Mouse (Mus musculus): ENCODE results near the gene Acss1. TPM values are rescaled to one million over a fixed set of nuclear protein-coding genes. Genes with fewer than 3 reads are reported as not detected.

The Acss1 gene
- polyA plus RNA-seq, 1 experiment from 2014 or later, result 12.3 TPM

GRCm38 (mm10) chr2:150650511-150651074 is 17.7 kb downstream of the Acss1 start:
- no peaks in the 10 kb centered on the region for H3K9me3 ChIP-seq (replicated peaks)

DNA sequence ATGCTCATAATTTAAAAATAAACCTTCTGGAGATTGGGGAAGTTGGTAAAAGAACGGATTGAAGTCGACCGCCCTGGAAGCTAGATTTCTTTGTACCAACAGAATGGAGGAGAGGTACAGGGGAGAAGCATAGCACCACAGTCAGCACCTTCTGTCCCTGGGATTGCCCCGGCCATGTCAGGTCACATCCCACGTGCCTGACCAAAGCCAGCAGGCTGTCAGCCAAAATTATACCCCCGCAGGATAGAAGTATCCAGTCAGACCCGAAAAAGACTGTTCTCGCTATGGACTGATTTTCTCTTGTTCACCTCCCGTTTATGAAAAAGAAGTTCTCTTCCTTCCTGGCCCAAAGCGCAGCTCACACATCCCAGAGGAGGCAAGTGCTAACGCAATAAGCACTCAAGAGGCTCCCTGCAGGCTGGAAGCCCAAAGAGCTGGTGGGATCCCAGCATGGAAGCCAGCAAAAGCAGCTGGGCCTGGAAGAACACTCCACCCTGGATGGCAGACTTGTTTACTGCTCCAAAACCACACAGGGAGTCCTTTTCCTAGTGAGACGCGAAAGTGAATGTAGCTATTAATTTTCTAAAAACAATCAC is 19.9 kb downstream of the Acss1 start:
- no peak overlapping the region for H3K9ac ChIP-seq (replicated peaks)
- ATAC-seq (ENCODE audit: low FRiP score), result no peak
- H3K9me3 ChIP-seq (replicated peaks), result no peaks in the 10 kb centered on the region
- peaks cover 45% of the 10 kb centered on the region for H3K4me1 ChIP-seq
- no peaks in the 10 kb centered on the region for H3K27me3 ChIP-seq (replicated peaks)
- H3K4me2 ChIP-seq, result no peak overlapping the region
- H3K36me3 ChIP-seq, result no peaks in the 10 kb centered on the region
- WGBS, result 60% methylated on average over 13 of the region's 13 CpGs
- no peak overlapping the region for H3K4me3 ChIP-seq (replicated peaks)
- H3K27ac ChIP-seq (replicated peaks), result peak overlapping the region; percentile 54

More at GRCm38 (mm10) chr2:150650511-150651074, 17.7 kb downstream of the Acss1 start:
- no peaks in the 10 kb centered on the region for H3K36me3 ChIP-seq
- H3K9ac ChIP-seq (replicated peaks), result no peak overlapping the region
- peaks cover 35% of the 10 kb centered on the region for H3K4me1 ChIP-seq
- no peaks in the 10 kb centered on the region for H3K27me3 ChIP-seq (replicated peaks)
- WGBS, result 14% methylated on average over 7 of the region's 7 CpGs
- H3K27ac ChIP-seq (replicated peaks), result no peak overlapping the region
- no peak overlapping the region for H3K4me3 ChIP-seq (replicated peaks)
- H3K4me2 ChIP-seq, result no peak overlapping the region
- ATAC-seq (ENCODE audit: low FRiP score), result no peak

DNA sequence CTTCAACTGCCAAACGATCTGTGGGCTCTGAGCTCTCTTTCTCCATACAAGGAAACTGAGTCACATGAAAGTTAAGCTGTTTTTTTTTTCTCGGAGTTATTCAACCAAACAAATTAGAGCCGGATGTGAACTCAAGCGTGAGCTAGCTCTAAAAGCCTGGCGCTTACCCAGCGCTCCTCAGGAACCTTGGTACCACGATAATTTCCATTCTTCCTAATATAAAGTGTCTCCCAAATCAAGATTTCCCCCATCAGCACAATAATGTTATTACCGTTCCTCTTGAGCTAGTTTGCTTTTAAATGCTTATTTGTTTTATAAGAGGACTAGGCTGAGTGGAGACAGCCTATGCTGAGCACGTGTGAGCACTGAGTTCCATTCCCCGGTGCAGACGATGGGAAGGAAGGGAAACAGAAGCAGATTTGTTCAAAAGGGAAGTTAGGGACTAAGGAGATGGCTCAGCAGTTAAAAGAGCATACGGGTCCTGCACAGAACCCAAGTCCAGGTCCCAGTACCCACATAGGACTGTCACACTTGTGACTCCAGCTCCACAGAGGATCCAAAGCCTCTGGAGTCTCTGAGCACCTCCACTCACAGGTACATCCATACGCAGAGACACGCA is 20.5 kb downstream of the Acss1 start:
- Histone ChIP-seq H3K27ac (replicated peaks) (peak overlapping the region; percentile 54), H3K9me3 (replicated peaks) (no peaks in the 10 kb centered on the region), H3K9ac (replicated peaks) (no peak overlapping the region), H3K4me3 (replicated peaks) (no peak overlapping the region), H3K4me1 (peaks cover 45% of the 10 kb centered on the region), H3K27me3 (replicated peaks) (no peaks in the 10 kb centered on the region), H3K4me2 (no peak overlapping the region), H3K36me3 (no peaks in the 10 kb centered on the region)
- ATAC-seq (ENCODE audit: low FRiP score), result no peak
- WGBS, result 66% methylated on average over 14 of the region's 14 CpGs

DNA sequence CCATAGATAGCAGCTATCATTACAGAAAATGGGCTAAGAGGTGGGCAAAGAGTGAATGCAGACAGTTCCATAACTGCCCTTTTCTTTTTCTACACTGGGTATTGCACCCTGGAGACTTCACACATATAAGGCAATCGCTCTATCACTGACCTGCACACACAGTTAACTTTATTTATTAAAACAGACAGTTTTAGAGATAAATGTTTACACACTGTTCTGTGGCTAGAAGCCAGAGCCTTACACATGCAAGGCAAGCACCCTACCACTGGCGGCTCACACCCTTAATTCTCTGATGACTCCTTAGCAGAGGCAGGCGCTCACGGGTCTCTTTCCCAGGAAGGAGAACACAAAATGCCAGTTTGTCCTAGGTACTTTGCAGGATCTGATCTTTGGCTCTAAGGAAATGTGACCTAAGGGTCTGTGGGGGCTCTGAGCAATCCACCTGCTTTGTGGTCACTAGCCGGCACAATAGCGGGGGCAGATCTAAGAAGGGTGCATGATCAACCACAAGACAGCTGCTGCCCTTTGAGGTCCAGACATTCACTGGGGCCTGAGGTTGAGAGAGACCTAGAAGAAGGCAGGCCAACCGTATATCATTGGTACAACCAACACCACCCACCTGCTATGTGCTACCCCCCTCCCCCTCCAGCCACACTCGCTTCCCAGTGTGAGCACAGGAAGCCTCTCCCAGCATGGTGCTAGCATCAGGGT is 21.7 kb downstream of the Acss1 start:
- no peaks in the 10 kb centered on the region for H3K36me3 ChIP-seq
- peak overlapping the region; percentile 83 for H3K27ac ChIP-seq (replicated peaks)
- no peak overlapping the region for H3K9ac ChIP-seq (replicated peaks)
- no peak for ATAC-seq (ENCODE audit: low FRiP score)
- no peak overlapping the region for H3K4me3 ChIP-seq (replicated peaks)
- no peaks in the 10 kb centered on the region for H3K9me3 ChIP-seq (replicated peaks)
- no peak overlapping the region for H3K4me2 ChIP-seq
- WGBS, result 78% methylated on average over 8 of the region's 8 CpGs
- H3K4me1 ChIP-seq, result peaks cover 45% of the 10 kb centered on the region
- no peaks in the 10 kb centered on the region for H3K27me3 ChIP-seq (replicated peaks)

DNA sequence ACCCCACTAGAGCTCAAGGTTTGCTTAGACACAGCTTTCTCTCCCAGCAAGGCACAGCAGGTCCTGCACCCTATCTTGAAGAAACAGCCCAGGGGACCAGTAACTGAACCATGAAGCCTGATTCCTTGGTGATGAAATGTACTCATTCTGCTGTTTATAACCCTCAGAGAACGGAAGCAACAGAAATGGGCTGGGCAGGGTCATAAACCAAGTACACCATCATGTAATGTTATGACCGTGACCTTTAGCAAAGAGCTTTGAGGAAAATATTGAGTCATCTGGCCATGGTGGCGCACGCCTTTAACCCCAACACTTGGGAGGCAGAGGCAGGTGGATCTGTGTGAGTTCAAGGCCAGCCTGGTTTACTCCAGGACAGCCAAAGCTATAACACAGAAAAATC is 23.1 kb downstream of the Acss1 start:
- no peak for ATAC-seq (ENCODE audit: low FRiP score)
- H3K4me3 ChIP-seq (replicated peaks), result no peak overlapping the region

GRCm38 (mm10) chr2:150643726-150644415 is 24.4 kb downstream of the Acss1 start:
- no peaks in the 10 kb centered on the region for H3K36me3 ChIP-seq
- H3K9ac ChIP-seq (replicated peaks), result 0 out of 2 replicates have a peak overlapping the region, but pooled peaks have one; percentile 20
- H3K4me1 ChIP-seq, result peaks cover 23% of the 10 kb centered on the region
- no peak overlapping the region for H3K4me3 ChIP-seq (replicated peaks)
- H3K27me3 ChIP-seq (replicated peaks), result no peaks in the 10 kb centered on the region
- peak overlapping the region; percentile 41 for H3K4me2 ChIP-seq
- no peaks in the 10 kb centered on the region for H3K9me3 ChIP-seq (replicated peaks)
- peak overlapping the region; percentile 83 for H3K27ac ChIP-seq (replicated peaks)
- ATAC-seq (ENCODE audit: low FRiP score), result peak; percentile 98
- WGBS, result 20% methylated on average over 8 of the region's 8 CpGs

More for the DNA sequence above, 23.1 kb downstream of the Acss1 start:
- WGBS, result 83% methylated on average over 4 of the region's 4 CpGs
- Histone ChIP-seq H3K27me3 (replicated peaks) (no peaks in the 10 kb centered on the region), H3K9me3 (replicated peaks) (no peaks in the 10 kb centered on the region), H3K36me3 (no peaks in the 10 kb centered on the region), H3K4me2 (no peak overlapping the region), H3K27ac (replicated peaks) (peak overlapping the region; percentile 83), H3K4me1 (peaks cover 31% of the 10 kb centered on the region), H3K9ac (replicated peaks) (no peak overlapping the region)

DNA sequence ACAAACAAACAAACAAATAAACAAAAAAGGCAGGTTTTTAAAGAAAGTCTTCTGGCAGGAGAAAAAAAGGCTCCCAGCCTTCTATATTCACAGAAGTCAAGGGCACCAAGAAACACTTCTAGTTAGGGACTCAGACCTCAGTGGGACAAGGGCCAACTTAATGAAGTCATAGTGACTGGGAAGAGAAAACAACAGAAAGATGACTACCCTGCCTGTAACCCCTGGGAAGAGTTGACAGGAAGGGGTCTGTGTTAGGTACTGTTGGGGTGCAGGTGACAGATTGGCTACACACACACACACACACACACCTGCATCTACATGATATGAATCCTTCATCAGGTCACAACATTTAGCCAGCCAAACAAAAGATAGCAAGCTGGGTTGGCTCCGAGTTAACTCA is 25.1 kb downstream of the Acss1 start:
- Histone ChIP-seq H3K4me2 (no peak overlapping the region), H3K27ac (replicated peaks) (peak overlapping the region; percentile 83), H3K4me1 (peaks cover 19% of the 10 kb centered on the region), H3K27me3 (replicated peaks) (no peaks in the 10 kb centered on the region), H3K36me3 (no peaks in the 10 kb centered on the region), H3K9ac (replicated peaks) (no peak overlapping the region), H3K4me3 (replicated peaks) (no peak overlapping the region), H3K9me3 (replicated peaks) (no peaks in the 10 kb centered on the region)
- WGBS, result 77% methylated on average over 1 of the region's 1 CpGs
- no peak for ATAC-seq (ENCODE audit: low FRiP score)

GRCm38 (mm10) chr2:150638370-150638733 is 29.9 kb downstream of the Acss1 start:
- no peak overlapping the region for H3K9ac ChIP-seq (replicated peaks)
- H3K36me3 ChIP-seq, result peaks cover 14% of the 10 kb centered on the region
- H3K9me3 ChIP-seq (replicated peaks), result no peaks in the 10 kb centered on the region
- H3K27ac ChIP-seq (replicated peaks), result 0 out of 2 replicates have a peak overlapping the region, but pooled peaks have one; percentile 7
- H3K4me3 ChIP-seq (replicated peaks), result no peak overlapping the region
- no peaks in the 10 kb centered on the region for H3K27me3 ChIP-seq (replicated peaks)
- ATAC-seq (ENCODE audit: low FRiP score), result no peak
- no peak overlapping the region for H3K4me2 ChIP-seq
- 41% methylated on average over 2 of the region's 2 CpGs for WGBS
- H3K4me1 ChIP-seq, result 0 out of 2 replicates have a peak, but pooled peaks cover 5% of the 10 kb centered on the region

DNA sequence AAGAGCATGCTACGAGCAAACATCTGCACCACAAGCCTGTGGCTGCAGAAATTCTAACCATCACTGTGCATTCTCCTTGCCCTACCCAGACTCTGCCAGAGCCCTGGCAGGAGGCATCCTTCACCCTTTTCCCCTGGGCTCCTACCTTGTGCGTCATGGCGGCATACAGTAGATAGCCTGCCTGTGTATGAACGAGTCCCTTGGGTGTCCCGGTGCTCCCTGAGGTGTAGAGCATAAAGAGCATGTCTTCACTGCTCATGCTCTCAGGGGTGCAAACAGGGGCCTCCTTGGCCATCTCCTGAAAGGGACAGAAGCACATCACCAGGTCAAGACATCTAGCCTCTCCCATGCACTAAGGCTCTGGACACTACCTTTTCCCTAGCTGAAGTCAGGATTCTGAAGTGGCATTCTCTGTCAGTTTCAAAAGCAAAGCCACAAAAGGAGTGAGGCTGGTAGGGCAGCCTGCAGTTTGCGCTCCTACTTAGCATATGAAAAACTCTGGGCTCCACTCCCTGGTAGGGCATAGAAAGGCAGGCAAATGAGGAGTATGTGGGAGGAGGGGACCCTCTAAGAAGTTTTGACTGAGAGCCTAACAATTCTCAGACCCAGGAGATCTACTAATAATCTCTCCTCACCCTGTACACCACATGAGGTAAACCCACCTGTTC is 30.5 kb downstream of the Acss1 start:
- peak overlapping the region; percentile 51 for H3K27ac ChIP-seq (replicated peaks)
- no peak overlapping the region for H3K9ac ChIP-seq (replicated peaks)
- H3K4me1 ChIP-seq, result 0 out of 2 replicates have a peak, but pooled peaks cover 5% of the 10 kb centered on the region
- no peak overlapping the region for H3K4me2 ChIP-seq
- 35% methylated on average over 6 of the region's 6 CpGs for WGBS
- ATAC-seq (ENCODE audit: low FRiP score), result peak; percentile 61; the same call in 1 of the 2 replicates
- peaks cover 14% of the 10 kb centered on the region for H3K36me3 ChIP-seq
- no peaks in the 10 kb centered on the region for H3K27me3 ChIP-seq (replicated peaks)
- no peaks in the 10 kb centered on the region for H3K9me3 ChIP-seq (replicated peaks)
- H3K4me3 ChIP-seq (replicated peaks), result no peak overlapping the region

DNA sequence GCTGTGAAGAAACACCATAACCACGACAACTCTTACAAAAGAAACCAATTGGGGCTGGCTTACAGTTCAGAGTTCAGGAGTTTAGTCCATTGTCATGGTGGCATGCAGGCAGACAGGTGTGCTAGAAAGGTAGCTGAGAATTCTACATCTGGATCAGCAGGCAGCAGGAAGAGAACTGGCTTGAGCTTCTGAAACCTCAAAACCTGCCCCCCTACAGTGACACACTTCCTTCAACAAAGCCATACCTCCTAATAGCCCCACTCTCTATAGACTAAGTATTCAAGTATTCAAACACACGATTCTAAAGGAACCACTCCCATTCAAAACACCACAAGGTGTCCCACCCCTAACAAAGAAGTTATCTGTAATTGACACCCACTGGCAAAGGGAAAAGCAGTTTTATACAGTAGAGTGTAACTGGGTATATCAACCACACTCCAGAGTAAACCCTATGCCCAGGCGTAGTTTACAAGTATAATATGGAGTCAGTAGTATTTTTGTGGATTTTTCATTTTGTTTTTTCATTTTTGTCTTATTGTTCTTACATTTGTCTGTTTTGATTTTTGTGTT is 32.3 kb downstream of the Acss1 start:
- WGBS, result 68% methylated on average over 3 of the region's 3 CpGs
- Histone ChIP-seq H3K27ac (replicated peaks) (no peak overlapping the region), H3K9ac (replicated peaks) (no peak overlapping the region), H3K4me2 (no peak overlapping the region), H3K4me1 (0 out of 2 replicates have a peak, but pooled peaks cover 5% of the 10 kb centered on the region), H3K4me3 (replicated peaks) (no peak overlapping the region), H3K36me3 (peaks cover 14% of the 10 kb centered on the region), H3K9me3 (replicated peaks) (no peaks in the 10 kb centered on the region), H3K27me3 (replicated peaks) (no peaks in the 10 kb centered on the region)
- ATAC-seq (ENCODE audit: low FRiP score), result no peak

- WGBS, result 95% methylated on average over 4 of the region's 4 CpGs
- Histone ChIP-seq H3K9me3 (replicated peaks) (no peaks in the 10 kb centered on the region), H3K36me3 (peaks cover 16% of the 10 kb centered on the region), H3K4me1 (no peaks in the 10 kb centered on the region), H3K27me3 (replicated peaks) (no peaks in the 10 kb centered on the region), H3K9ac (replicated peaks) (no peak overlapping the region), H3K27ac (replicated peaks) (no peak overlapping the region), H3K4me2 (no peak overlapping the region), H3K4me3 (replicated peaks) (no peak overlapping the region)
- ATAC-seq (ENCODE audit: low FRiP score), result no peak
Observed at GRCm38 (mm10) chr2:150629255-150629654, 39.0 kb downstream of the Acss1 start.

All from neural tube, embryonic 15.5 days (tissue).